Mouse (Mus musculus): Measurements from ENCODE around the gene Casq2. TPM values are rescaled to one million over a fixed set of nuclear protein-coding genes. Genes with fewer than 3 reads are reported as not detected.

Casq2 gene
- polyA plus RNA-seq, 1 experiment: 0.64 TPM

GRCm38 (mm10) chr3:102149941-102150340 lies 63.7 kb downstream of the Casq2 start:
- H3ac ChIP-seq (ENCODE audit: control insufficient read depth, insufficient read length, low read depth): no peak overlapping the region
- TF ChIP-seq MYOG (IDR thresholded peaks at IDR 0.05; ENCODE audit: control insufficient read depth, extremely low read depth, insufficient read length) (no peak), FOSL1 (IDR thresholded peaks at IDR 0.05; ENCODE audit: insufficient read depth, low read length, poor library complexity, severe bottlenecking) (no peak), USF1 (IDR thresholded peaks at IDR 0.05; ENCODE audit: low read depth) (no peak), CEBPB (IDR thresholded peaks at IDR 0.05; ENCODE audit: low read depth) (no peak), MYOD1 (IDR thresholded peaks at IDR 0.05; ENCODE audit: control insufficient read depth, insufficient read length, low read depth) (no peak), CTCF (IDR thresholded peaks at IDR 0.05; ENCODE audit: control insufficient read depth, insufficient read depth, insufficient read length) (no peak), MAX (IDR thresholded peaks at IDR 0.05) (no peak)
- H3K27me3 ChIP-seq (ENCODE audit: control insufficient read depth, insufficient read depth, insufficient read length): no peaks in the 10 kb centered on the region
- no peaks in the 10 kb centered on the region for H3K79me3 ChIP-seq (ENCODE audit: low read depth)
- H3K36me3 ChIP-seq (ENCODE audit: control insufficient read depth, insufficient read depth): no peaks in the 10 kb centered on the region
- no peak overlapping the region for H3K4me3 ChIP-seq (ENCODE audit: insufficient read depth, poor library complexity, severe bottlenecking)
- no peaks in the 10 kb centered on the region for H3K79me2 ChIP-seq (ENCODE audit: control insufficient read depth, insufficient read depth)

GRCm38 (mm10) chr3:102151850-102152249 lies 65.6 kb downstream of the Casq2 start:
- Histone ChIP-seq H3ac (ENCODE audit: control insufficient read depth, insufficient read length, low read depth) (no peak overlapping the region), H3K27me3 (ENCODE audit: control insufficient read depth, insufficient read depth, insufficient read length) (no peaks in the 10 kb centered on the region), H3K4me3 (ENCODE audit: insufficient read depth, poor library complexity, severe bottlenecking) (no peak overlapping the region), H3K36me3 (ENCODE audit: control insufficient read depth, insufficient read depth) (peaks cover 7% of the 10 kb centered on the region), H3K79me2 (ENCODE audit: control insufficient read depth, insufficient read depth) (no peaks in the 10 kb centered on the region), H3K79me3 (ENCODE audit: low read depth) (no peaks in the 10 kb centered on the region)
- no peak for TF ChIP-seq FOSL1 (IDR thresholded peaks at IDR 0.05; ENCODE audit: insufficient read depth, low read length, poor library complexity, severe bottlenecking)
- no peak for TF ChIP-seq MAX (IDR thresholded peaks at IDR 0.05)
- no peak for TF ChIP-seq MYOG (IDR thresholded peaks at IDR 0.05; ENCODE audit: control insufficient read depth, extremely low read depth, insufficient read length)
- no peak for TF ChIP-seq MYOD1 (IDR thresholded peaks at IDR 0.05; ENCODE audit: control insufficient read depth, insufficient read length, low read depth)
- no peak for TF ChIP-seq CEBPB (IDR thresholded peaks at IDR 0.05; ENCODE audit: low read depth)
- no peak for TF ChIP-seq CTCF (IDR thresholded peaks at IDR 0.05; ENCODE audit: control insufficient read depth, insufficient read depth, insufficient read length)
- TF ChIP-seq USF1 (IDR thresholded peaks at IDR 0.05; ENCODE audit: low read depth): no peak

DNA sequence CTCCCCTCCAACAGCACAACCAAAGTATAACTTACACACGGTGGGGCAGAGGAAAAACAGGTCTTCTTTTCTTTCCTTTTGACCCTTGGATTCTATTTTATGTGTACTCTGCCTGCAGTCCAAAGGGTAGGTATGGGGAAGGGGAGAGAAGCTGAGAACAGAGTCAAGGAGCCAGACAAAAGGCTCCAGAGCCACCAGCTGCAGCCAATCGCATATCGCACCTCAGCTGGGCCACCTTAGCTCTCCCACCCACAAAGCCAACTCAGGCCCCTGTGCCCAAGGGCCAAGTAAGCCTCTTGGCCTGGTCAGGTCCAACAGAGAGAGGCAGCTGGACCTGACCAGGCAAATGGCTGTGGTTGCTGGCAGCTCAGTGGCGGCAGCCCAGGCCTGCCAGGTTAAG lies 66.3 kb downstream of the Casq2 start:
- Histone ChIP-seq H3K79me2 (ENCODE audit: control insufficient read depth, insufficient read depth) (no peaks in the 10 kb centered on the region), H3K4me3 (ENCODE audit: insufficient read depth, poor library complexity, severe bottlenecking) (no peak overlapping the region), H3ac (ENCODE audit: control insufficient read depth, insufficient read length, low read depth) (no peak overlapping the region), H3K36me3 (ENCODE audit: control insufficient read depth, insufficient read depth) (peaks cover 11% of the 10 kb centered on the region), H3K27me3 (ENCODE audit: control insufficient read depth, insufficient read depth, insufficient read length) (no peaks in the 10 kb centered on the region), H3K79me3 (ENCODE audit: low read depth) (no peaks in the 10 kb centered on the region)
- TF ChIP-seq CTCF (IDR thresholded peaks at IDR 0.05; ENCODE audit: control insufficient read depth, insufficient read depth, insufficient read length): no peak
- no peak for TF ChIP-seq MYOG (IDR thresholded peaks at IDR 0.05; ENCODE audit: control insufficient read depth, extremely low read depth, insufficient read length)
- TF ChIP-seq MAX (IDR thresholded peaks at IDR 0.05): no peak
- no peak for TF ChIP-seq MYOD1 (IDR thresholded peaks at IDR 0.05; ENCODE audit: control insufficient read depth, insufficient read length, low read depth)
- TF ChIP-seq CEBPB (IDR thresholded peaks at IDR 0.05; ENCODE audit: low read depth): no peak
- no peak for TF ChIP-seq USF1 (IDR thresholded peaks at IDR 0.05; ENCODE audit: low read depth)
- TF ChIP-seq FOSL1 (IDR thresholded peaks at IDR 0.05; ENCODE audit: insufficient read depth, low read length, poor library complexity, severe bottlenecking): no peak

GRCm38 (mm10) chr3:102152872-102153271 lies 66.7 kb downstream of the Casq2 start:
- no peak overlapping the region for H3ac ChIP-seq (ENCODE audit: control insufficient read depth, insufficient read length, low read depth)
- no peak overlapping the region for H3K4me3 ChIP-seq (ENCODE audit: insufficient read depth, poor library complexity, severe bottlenecking)
- H3K27me3 ChIP-seq (ENCODE audit: control insufficient read depth, insufficient read depth, insufficient read length): no peaks in the 10 kb centered on the region
- no peaks in the 10 kb centered on the region for H3K79me3 ChIP-seq (ENCODE audit: low read depth)
- TF ChIP-seq MYOD1 (IDR thresholded peaks at IDR 0.05; ENCODE audit: control insufficient read depth, insufficient read length, low read depth) (no peak), FOSL1 (IDR thresholded peaks at IDR 0.05; ENCODE audit: insufficient read depth, low read length, poor library complexity, severe bottlenecking) (no peak), USF1 (IDR thresholded peaks at IDR 0.05; ENCODE audit: low read depth) (no peak), CTCF (IDR thresholded peaks at IDR 0.05; ENCODE audit: control insufficient read depth, insufficient read depth, insufficient read length) (no peak), CEBPB (IDR thresholded peaks at IDR 0.05; ENCODE audit: low read depth) (no peak), MYOG (IDR thresholded peaks at IDR 0.05; ENCODE audit: control insufficient read depth, extremely low read depth, insufficient read length) (no peak), MAX (IDR thresholded peaks at IDR 0.05) (no peak)
- H3K36me3 ChIP-seq (ENCODE audit: control insufficient read depth, insufficient read depth): peaks cover 14% of the 10 kb centered on the region
- no peaks in the 10 kb centered on the region for H3K79me2 ChIP-seq (ENCODE audit: control insufficient read depth, insufficient read depth)

GRCm38 (mm10) chr3:102154107-102154506 lies 67.9 kb downstream of the Casq2 start:
- no peaks in the 10 kb centered on the region for H3K79me2 ChIP-seq (ENCODE audit: control insufficient read depth, insufficient read depth)
- H3ac ChIP-seq (ENCODE audit: control insufficient read depth, insufficient read length, low read depth): no peak overlapping the region
- no peaks in the 10 kb centered on the region for H3K79me3 ChIP-seq (ENCODE audit: low read depth)
- no peaks in the 10 kb centered on the region for H3K27me3 ChIP-seq (ENCODE audit: control insufficient read depth, insufficient read depth, insufficient read length)
- H3K4me3 ChIP-seq (ENCODE audit: insufficient read depth, poor library complexity, severe bottlenecking): no peak overlapping the region
- H3K36me3 ChIP-seq (ENCODE audit: control insufficient read depth, insufficient read depth): peaks cover 24% of the 10 kb centered on the region
- TF ChIP-seq CTCF (IDR thresholded peaks at IDR 0.05; ENCODE audit: control insufficient read depth, insufficient read depth, insufficient read length): no peak

GRCm38 (mm10) chr3:102156737-102157136 lies 70.5 kb downstream of the Casq2 start:
- TF ChIP-seq MYOD1 (IDR thresholded peaks at IDR 0.05; ENCODE audit: control insufficient read depth, insufficient read length, low read depth) (no peak), USF1 (IDR thresholded peaks at IDR 0.05; ENCODE audit: low read depth) (no peak), MAX (IDR thresholded peaks at IDR 0.05) (no peak), CTCF (IDR thresholded peaks at IDR 0.05; ENCODE audit: control insufficient read depth, insufficient read depth, insufficient read length) (no peak), CEBPB (IDR thresholded peaks at IDR 0.05; ENCODE audit: low read depth) (no peak), FOSL1 (IDR thresholded peaks at IDR 0.05; ENCODE audit: insufficient read depth, low read length, poor library complexity, severe bottlenecking) (no peak), MYOG (IDR thresholded peaks at IDR 0.05; ENCODE audit: control insufficient read depth, extremely low read depth, insufficient read length) (no peak)

More at GRCm38 (mm10) chr3:102156737-102157136, 70.5 kb downstream of the Casq2 start:
- Histone ChIP-seq H3K4me3 (ENCODE audit: insufficient read depth, poor library complexity, severe bottlenecking) (no peak overlapping the region), H3K79me2 (ENCODE audit: control insufficient read depth, insufficient read depth) (no peaks in the 10 kb centered on the region), H3K27me3 (ENCODE audit: control insufficient read depth, insufficient read depth, insufficient read length) (no peaks in the 10 kb centered on the region), H3K79me3 (ENCODE audit: low read depth) (no peaks in the 10 kb centered on the region), H3ac (ENCODE audit: control insufficient read depth, insufficient read length, low read depth) (no peak overlapping the region), H3K36me3 (ENCODE audit: control insufficient read depth, insufficient read depth) (peaks cover 43% of the 10 kb centered on the region)

All from C2C12 (cell line).